Mouse (Mus musculus) layer of hippocampus, postnatal 14 days (tissue): ENCODE measurements around the gene Gltp. TPM values are rescaled to one million over a fixed set of nuclear protein-coding genes. Genes with fewer than 3 reads are reported as not detected.

Experiments used
- DNase-seq, 2 experiments: peaks; one replicate each; pipeline ENCODE4 v3.0.0; 2021 to 2022; ENCODE audit warnings: low spot score in 2 of 2, mixed read lengths in 1 of 2
- total RNA-seq, 2 experiments: library from RNA; stranded (reverse); gene quantifications; 2 replicates each; pipeline ENCODE4 v1.2.3; 2021

The Gltp gene
- total RNA-seq, 2 experiments from 2014 or later = 49.7 to 55.7 TPM

- no peak for DNase-seq
Measured at GRCm38 (mm10) chr5:114664750-114665149, 26.0 kb downstream of the Gltp start.

- DNase-seq = no peak
Measured at GRCm38 (mm10) chr5:114664139-114664538, 26.6 kb downstream of the Gltp start.

GRCm38 (mm10) chr5:114661029-114661428 is 29.8 kb downstream of the Gltp start:
- DNase-seq = no peak

GRCm38 (mm10) chr5:114658255-114658654 is 32.5 kb downstream of the Gltp start, which contains the start of gene Trpv4:
Gene Trpv4, minus strand, starts transcription at chr5:114658421.
- no peak for DNase-seq

- no peak for DNase-seq
Measured at GRCm38 (mm10) chr5:114657426-114657825, 33.4 kb downstream of the Gltp start.

- no peak for DNase-seq
Measured at GRCm38 (mm10) chr5:114656305-114656704, 34.5 kb downstream of the Gltp start.

GRCm38 (mm10) chr5:114655721-114656120 is 35.1 kb downstream of the Gltp start:
- no peak for DNase-seq

- no peak for DNase-seq
Measured at GRCm38 (mm10) chr5:114653656-114654437, 36.9 kb downstream of the Gltp start.

GRCm38 (mm10) chr5:114651449-114651848 is 39.3 kb downstream of the Gltp start:
- no peak for DNase-seq

GRCm38 (mm10) chr5:114651002-114651401 is 39.8 kb downstream of the Gltp start:
- no peak for DNase-seq

GRCm38 (mm10) chr5:114648728-114649311 is 42.0 kb downstream of the Gltp start:
- no peak for DNase-seq

GRCm38 (mm10) chr5:114647211-114647974 is 43.4 kb downstream of the Gltp start:
- DNase-seq = no peak

- no peak for DNase-seq
Measured at GRCm38 (mm10) chr5:114645916-114646315, 44.9 kb downstream of the Gltp start.

- DNase-seq = no peak
Measured at GRCm38 (mm10) chr5:114644918-114645317, 45.9 kb downstream of the Gltp start.

- DNase-seq = no peak
Measured at GRCm38 (mm10) chr5:114640809-114641208, 50.0 kb downstream of the Gltp start.

- DNase-seq = no peak
Measured at GRCm38 (mm10) chr5:114639645-114639957, 51.2 kb downstream of the Gltp start.

GRCm38 (mm10) chr5:114638769-114639644 is 51.8 kb downstream of the Gltp start:
- peak; percentile 84 for DNase-seq

- DNase-seq = no peak
Measured at GRCm38 (mm10) chr5:114636091-114636490, 54.7 kb downstream of the Gltp start.

GRCm38 (mm10) chr5:114631336-114631735 is 59.4 kb downstream of the Gltp start:
- DNase-seq = no peak

GRCm38 (mm10) chr5:114625590-114625989 is 65.2 kb downstream of the Gltp start:
- peak in 1 of 2 experiments; percentile 57 for DNase-seq

GRCm38 (mm10) chr5:114620305-114620704 is 70.5 kb downstream of the Gltp start:
- DNase-seq = no peak
